Mouse (Mus musculus) ES-Bruce4 (cell line): ENCODE results near the gene Fanci. TPM values are rescaled to one million over a fixed set of nuclear protein-coding genes. Genes with fewer than 3 reads are reported as not detected.
A peak's percentile ranks its signal among the peaks of the same experiment; 100 is the strongest.

Experiments
- H3K27ac ChIP-seq: 2 replicates; pipeline ENCODE4 v1.5.1; 2012; ENCODE audit warnings: low read length, inconsistent platforms; ENCODE audit not compliant: insufficient read depth
- H3K27me3 ChIP-seq: 2 replicates; pipeline ENCODE4 v1.6.1; 2012; ENCODE audit warnings: mild to moderate bottlenecking, low read length, inconsistent platforms; ENCODE audit not compliant: control insufficient read depth, poor library complexity, insufficient read depth, severe bottlenecking
- H3K36me3 ChIP-seq: 2 replicates; pipeline ENCODE4 v1.6.1; 2012; ENCODE audit warnings: inconsistent platforms, mild to moderate bottlenecking, low read length, moderate library complexity; ENCODE audit not compliant: control insufficient read depth, poor library complexity, insufficient read depth, severe bottlenecking
- H3K4me1 ChIP-seq: one replicate; pipeline ENCODE4 v1.8.1; 2011; ENCODE audit warnings: low read length; ENCODE audit not compliant: control insufficient read depth, insufficient read depth
- H3K4me3 ChIP-seq: 2 replicates; pipeline ENCODE4 v1.5.1; 2011; ENCODE audit warnings: low read depth, mild to moderate bottlenecking, low read length
- H3K9ac ChIP-seq: 2 replicates; pipeline ENCODE4 v1.6.1; 2012; ENCODE audit warnings: low read depth, mild to moderate bottlenecking, inconsistent platforms; ENCODE audit not compliant: poor library complexity, severe bottlenecking
- H3K9me3 ChIP-seq: replicated peaks from 2 replicates; pipeline ENCODE4 v1.6.1; 2012; ENCODE audit warnings: mild to moderate bottlenecking, low read length, inconsistent platforms; ENCODE audit not compliant: control insufficient read depth, poor library complexity, insufficient read depth, severe bottlenecking
- CTCF ChIP-seq: IDR thresholded peaks from one replicate; pipeline ENCODE4 v1.8.1; 2011; ENCODE audit warnings: low read depth, low read length
- EP300 ChIP-seq: IDR thresholded peaks from 2 replicates; pipeline ENCODE4 v1.6.1; 2011; ENCODE audit warnings: low read depth, low read length; ENCODE audit not compliant: insufficient read depth
- POLR2A ChIP-seq: IDR thresholded peaks from one replicate; pipeline ENCODE4 v1.8.1; 2011; ENCODE audit warnings: low read length; ENCODE audit not compliant: insufficient read depth
- polyA plus RNA-seq: library from polyadenylated mRNA; stranded (reverse); fragments of >200 nt; gene quantifications from 2 replicates; pipeline ENCODE4 v1.2.4, GENCODE M21; 2011; ENCODE audit warnings: low read depth; ENCODE audit not compliant: missing spikeins, insufficient read depth, insufficient read length

Gene Fanci
- polyA plus RNA-seq, 1 experiment: 45.2 TPM

GRCm38 (mm10) chr7:79498356-79498755 lies 106.6 kb downstream of the Fanci start:
- Histone ChIP-seq H3K9me3 (no peaks in the 10 kb centered on the region), H3K36me3 (no peaks in the 10 kb centered on the region), H3K4me3 (no peak overlapping the region), H3K4me1 (no peaks in the 10 kb centered on the region), H3K27ac (no peak overlapping the region), H3K27me3 (peaks cover 19% of the 10 kb centered on the region), H3K9ac (no peak overlapping the region)
- TF ChIP-seq CTCF (no peak), EP300 (no peak), POLR2A (no peak)

DNA sequence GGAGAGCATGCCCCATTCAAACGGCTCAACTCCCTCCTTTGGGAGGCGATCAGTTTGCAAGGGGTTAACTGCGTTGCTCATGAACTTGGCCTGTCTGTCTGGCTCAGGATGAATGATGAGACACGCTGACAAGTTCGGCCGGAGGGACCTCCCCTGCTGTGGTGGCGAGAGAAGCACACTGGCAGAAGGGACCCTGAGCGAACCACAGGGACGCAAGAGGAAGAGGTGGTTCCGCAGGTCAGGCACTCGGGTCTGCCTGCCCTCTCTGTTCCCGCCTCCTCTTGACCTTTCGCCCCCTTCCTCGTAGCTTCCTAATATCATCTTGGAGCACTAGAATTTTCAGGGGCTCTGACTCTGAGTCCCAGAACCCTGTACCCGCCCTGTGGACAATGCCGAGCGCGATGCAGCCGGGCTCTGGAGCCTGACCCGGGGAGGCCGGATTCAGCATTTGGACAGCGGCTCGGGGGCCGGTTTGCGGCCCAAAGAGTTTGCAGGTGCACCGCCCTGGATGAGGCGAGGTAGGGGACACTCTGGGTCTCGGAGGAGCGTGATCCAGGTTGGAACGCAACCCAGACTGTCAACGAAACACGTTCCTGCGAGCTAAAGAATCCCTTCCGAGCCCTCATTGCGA lies 107.4 kb downstream of the Fanci start:
- no peak overlapping the region for H3K9ac ChIP-seq
- H3K4me1 ChIP-seq: no peaks in the 10 kb centered on the region
- no peaks in the 10 kb centered on the region for H3K9me3 ChIP-seq
- H3K4me3 ChIP-seq: peak overlapping the region; percentile 17
- H3K27me3 ChIP-seq: peaks cover 22% of the 10 kb centered on the region
- no peak for TF ChIP-seq POLR2A
- TF ChIP-seq EP300: no peak
- no peak for TF ChIP-seq CTCF
- H3K36me3 ChIP-seq: no peaks in the 10 kb centered on the region
- H3K27ac ChIP-seq: no peak overlapping the region

Other genes with a start within 250 kb of the Fanci start
- gene Mfge8, start 242.9 kb upstream of the Fanci start, polyA plus RNA-seq: 148 and 151 TPM in 2 replicates
- gene Abhd2, start 118.7 kb upstream of the Fanci start, polyA plus RNA-seq: 37.4 and 38.6 TPM in 2 replicates
- gene Rlbp1, start 4.9 kb upstream of the Fanci start, polyA plus RNA-seq: 2.7 and 2.8 TPM in 2 replicates
- gene Polg, start 74.4 kb downstream of the Fanci start, polyA plus RNA-seq: 75.8 and 78.3 TPM in 2 replicates
- gene Rhcg, start 225.7 kb downstream of the Fanci start, polyA plus RNA-seq: 0.46 TPM in 1 of 2 replicates, not detected in the other